Mouse (Mus musculus): ENCODE data around the gene Itsn2. TPM values are rescaled to one million over a fixed set of nuclear protein-coding genes. Genes with fewer than 3 reads are reported as not detected.

Gene Itsn2
- total and polyA plus RNA-seq, 3 experiments = 27.9 to 48.1 (median 44.4) TPM

Other genes starting within 250 kb of the Itsn2 start
- gene Ncoa1, start 115.5 kb upstream of the Itsn2 start, total RNA-seq (2012; rRNA removed) = 3.0 and 4.2 TPM in 2 replicates
- gene Ncoa1, start 115.5 kb upstream of the Itsn2 start, total RNA-seq (2014; rRNA removed) = 2.4 and 2.8 TPM in 2 replicates
- gene Ncoa1, start 115.5 kb upstream of the Itsn2 start, polyA plus RNA-seq (2012; ENCODE audit: insufficient read length, low read depth) = 3.8 and 6.4 TPM in 2 replicates
- gene Gm3625, start 289 bp downstream of the Itsn2 start, total RNA-seq (2012; rRNA removed) = not detected in 2 replicates
- gene Gm3625, start 289 bp downstream of the Itsn2 start, total RNA-seq (2014; rRNA removed) = not detected in 2 replicates
- gene Gm3625, start 289 bp downstream of the Itsn2 start, polyA plus RNA-seq (2012; ENCODE audit: insufficient read length, low read depth) = not detected in 2 replicates
- gene Fam228a, start 145.8 kb downstream of the Itsn2 start, total RNA-seq (2012; rRNA removed) = not detected in 2 replicates
- gene Fam228a, start 145.8 kb downstream of the Itsn2 start, total RNA-seq (2014; rRNA removed) = not detected in 2 replicates
- not detected in 2 replicates for gene Fam228a, start 145.8 kb downstream of the Itsn2 start, polyA plus RNA-seq (2012; ENCODE audit: insufficient read length, low read depth)
- not detected in 2 replicates for gene Pfn4, start 176.4 kb downstream of the Itsn2 start, total RNA-seq (2012; rRNA removed)
- gene Pfn4, start 176.4 kb downstream of the Itsn2 start, total RNA-seq (2014; rRNA removed) = not detected in 2 replicates
- not detected in 2 replicates for gene Pfn4, start 176.4 kb downstream of the Itsn2 start, polyA plus RNA-seq (2012; ENCODE audit: insufficient read length, low read depth)
- 0.13 TPM in 1 of 2 replicates, not detected in the other for gene Fam228b, start 176.6 kb downstream of the Itsn2 start, total RNA-seq (2012; rRNA removed)
- gene Fam228b, start 176.6 kb downstream of the Itsn2 start, total RNA-seq (2014; rRNA removed) = not detected in 2 replicates
- not detected in 2 replicates for gene Fam228b, start 176.6 kb downstream of the Itsn2 start, polyA plus RNA-seq (2012; ENCODE audit: insufficient read length, low read depth)
- gene Sf3b6, start 224.9 kb downstream of the Itsn2 start, total RNA-seq (2012; rRNA removed) = 109 and 135 TPM in 2 replicates
- gene Sf3b6, start 224.9 kb downstream of the Itsn2 start, total RNA-seq (2014; rRNA removed) = 346 and 388 TPM in 2 replicates
- gene Sf3b6, start 224.9 kb downstream of the Itsn2 start, polyA plus RNA-seq (2012; ENCODE audit: insufficient read length, low read depth) = 151 and 191 TPM in 2 replicates
- gene Fkbp1b, start 249.0 kb downstream of the Itsn2 start, total RNA-seq (2012; rRNA removed) = 0.38 and 0.42 TPM in 2 replicates
- not detected in 2 replicates for gene Fkbp1b, start 249.0 kb downstream of the Itsn2 start, total RNA-seq (2014; rRNA removed)
- not detected in 2 replicates for gene Fkbp1b, start 249.0 kb downstream of the Itsn2 start, polyA plus RNA-seq (2012; ENCODE audit: insufficient read length, low read depth)